Mouse (Mus musculus) right cerebral cortex, postnatal 36 days (tissue): ENCODE measurements around the gene Rassf3.

Experiments used
- DNase-seq, 2 experiments: peaks; one replicate each; pipeline ENCODE4 v3.0.0; 2022; ENCODE audit warnings: low spot score in 2 of 2, mixed read lengths in 1 of 2

Gene Rassf3

GRCm38 (mm10) chr10:121430764-121431540 is 45.2 kb downstream of the Rassf3 start:
- DNase-seq = no peak

- DNase-seq = no peak
These were observed 46.0 kb downstream of the Rassf3 start for GRCm38 (mm10) chr10:121429981-121430682.

- no peak for DNase-seq
These were observed 46.6 kb downstream of the Rassf3 start for GRCm38 (mm10) chr10:121429581-121429980.

GRCm38 (mm10) chr10:121429089-121429488 is 47.1 kb downstream of the Rassf3 start:
- DNase-seq = no peak

- peak; percentile 22 to 79 for DNase-seq
These were observed 48.0 kb downstream of the Rassf3 start for GRCm38 (mm10) chr10:121428011-121428711.

- no peak for DNase-seq
These were observed 49.0 kb downstream of the Rassf3 start for GRCm38 (mm10) chr10:121427136-121427535.

GRCm38 (mm10) chr10:121426458-121427070 is 49.6 kb downstream of the Rassf3 start:
- DNase-seq = no peak

GRCm38 (mm10) chr10:121425506-121426025 is 50.6 kb downstream of the Rassf3 start:
- no peak for DNase-seq

GRCm38 (mm10) chr10:121425079-121425478 is 51.1 kb downstream of the Rassf3 start:
- no peak for DNase-seq

- no peak for DNase-seq
These were observed 51.7 kb downstream of the Rassf3 start for GRCm38 (mm10) chr10:121424455-121424854.

- no peak for DNase-seq
These were observed 52.4 kb downstream of the Rassf3 start for GRCm38 (mm10) chr10:121423541-121424349.

- no peak for DNase-seq
These were observed 53.9 kb downstream of the Rassf3 start for GRCm38 (mm10) chr10:121422294-121422693.

GRCm38 (mm10) chr10:121421657-121422290 is 54.4 kb downstream of the Rassf3 start:
- DNase-seq = no peak

- DNase-seq = no peak
These were observed 55.1 kb downstream of the Rassf3 start for GRCm38 (mm10) chr10:121421023-121421422.

GRCm38 (mm10) chr10:121419640-121420470 is 56.3 kb downstream of the Rassf3 start:
- no peak for DNase-seq

GRCm38 (mm10) chr10:121418835-121419234 is 57.3 kb downstream of the Rassf3 start:
- no peak for DNase-seq

GRCm38 (mm10) chr10:121414127-121414526 is 62.0 kb downstream of the Rassf3 start:
- no peak for DNase-seq

- no peak for DNase-seq
These were observed 63.3 kb downstream of the Rassf3 start for GRCm38 (mm10) chr10:121412824-121413223.

GRCm38 (mm10) chr10:121411721-121412455 is 64.3 kb downstream of the Rassf3 start:
- DNase-seq = no peak
